Mouse (Mus musculus) heart, embryonic 15.5 days (tissue): ENCODE results near the gene Bet1. TPM values are rescaled to one million over a fixed set of nuclear protein-coding genes. Genes with fewer than 3 reads are reported as not detected.

Experiments
- ATAC-seq: fragments of 200-750 bp; cut with Nextera tagmentation; replicated peaks from 2 replicates; pipeline ENCODE4 v1.8.0; 2017; ENCODE audit warnings: low read depth, moderate TSS enrichment; ENCODE audit not compliant: insufficient number of reproducible peaks, insufficient read depth, low FRiP score
- H3K27ac ChIP-seq: fragments of 300-500 bp; sonication (generic); 2 replicates; pipeline ENCODE4 v1.5.1; 2015; ENCODE audit warnings: mild to moderate bottlenecking, inconsistent platforms
- H3K27me3 ChIP-seq: fragments of 300-500 bp; sonication (generic); 2 replicates; pipeline ENCODE4 v1.6.1; 2015; ENCODE audit warnings: inconsistent platforms
- H3K36me3 ChIP-seq: fragments of 300-500 bp; sonication (generic); 2 replicates; pipeline ENCODE4 v1.6.1; 2015; ENCODE audit warnings: mild to moderate bottlenecking, inconsistent platforms
- H3K4me1 ChIP-seq: fragments of 300-500 bp; sonication (generic); replicated peaks from 2 replicates; pipeline ENCODE4 v1.6.1; 2015; ENCODE audit warnings: inconsistent platforms
- H3K4me2 ChIP-seq: fragments of 300-500 bp; sonication (generic); 2 replicates; pipeline ENCODE4 v1.6.1; 2015; ENCODE audit warnings: inconsistent platforms, mild to moderate bottlenecking, moderate library complexity
- H3K4me3 ChIP-seq: fragments of 300-500 bp; sonication (generic); 2 replicates; pipeline ENCODE4 v1.5.1; 2015; ENCODE audit warnings: mild to moderate bottlenecking, inconsistent platforms
- H3K9ac ChIP-seq: fragments of 300-500 bp; sonication (generic); 2 replicates; pipeline ENCODE4 v1.6.1; 2015; ENCODE audit warnings: mild to moderate bottlenecking, inconsistent platforms
- H3K9me3 ChIP-seq: fragments of 300-500 bp; sonication (generic); replicated peaks from 2 replicates; pipeline ENCODE4 v1.6.1; 2016; ENCODE audit warnings: inconsistent platforms
- WGBS: fragments of 180-500 bp; shearing (Covaris S2); methylation state at CpG from one replicate; pipeline ENCODE4 v1.1.7; 2015; ENCODE audit warnings: mixed read lengths; 5-methylcytosine and 5-hydroxymethylcytosine counted together
- polyA plus RNA-seq: library from polyadenylated mRNA; unstranded; fragments of >200 nt; fragmentation: Nextera tagmentation; extraction: Ambion mirVana; gene quantifications from 2 replicates; pipeline ENCODE4 v1.2.1, GENCODE M21; 2015

Bet1 gene
- polyA plus RNA-seq = 39.6 and 44.8 TPM in 2 replicates

DNA sequence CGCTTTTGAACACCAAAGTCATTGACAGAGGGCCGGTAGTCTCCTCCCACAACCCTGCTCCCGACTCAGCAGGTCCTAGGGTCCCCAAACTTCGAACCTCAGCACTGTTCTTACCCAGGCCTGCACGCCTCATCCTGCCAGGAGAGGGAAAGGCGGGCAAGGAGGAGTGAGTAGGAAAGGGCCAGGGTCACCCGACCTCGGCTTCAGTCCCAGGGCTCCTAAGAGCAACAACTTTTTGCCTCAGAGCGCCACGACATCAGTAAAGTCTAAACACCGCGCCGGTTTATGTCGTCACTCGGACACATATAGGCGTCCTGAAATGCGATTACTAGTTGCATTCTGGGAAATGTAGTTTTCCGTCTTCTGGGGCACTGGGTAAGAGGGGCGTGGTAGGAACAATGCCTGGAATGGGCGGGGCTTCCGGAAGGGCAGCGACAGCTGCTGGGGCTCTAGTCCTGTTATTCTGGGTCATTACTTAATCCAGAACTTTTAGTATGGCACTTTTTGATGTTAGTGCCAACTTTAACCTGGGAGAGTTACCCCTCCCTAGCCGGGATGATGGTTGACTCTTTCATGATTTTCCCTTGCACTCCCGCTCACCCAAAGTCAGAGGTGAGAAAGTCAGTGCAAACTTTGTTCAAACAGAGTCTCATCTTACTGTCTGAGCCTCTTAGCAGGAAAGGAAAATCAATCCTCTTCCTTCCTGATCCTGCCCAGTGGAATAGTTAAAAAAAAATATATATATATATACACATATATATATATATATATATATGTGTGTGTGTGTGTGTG, at the start of gene Bet1:
Bet1 (minus strand) TSS at position 310 of the 792 bp plus-strand sequence.
- ATAC-seq = peak; percentile 100
- WGBS = 1% methylated on average over 24 of the region's 24 CpGs
- peaks cover 6% of the 10 kb centered on the region; the same call in 1 of the 2 replicates for H3K4me1 ChIP-seq
- H3K4me3 ChIP-seq = peak within 1 kb of the TSS; percentile 72
- no peaks in the 10 kb centered on the region for H3K9me3 ChIP-seq
- H3K27me3 ChIP-seq = no peaks in the 10 kb centered on the region
- H3K4me2 ChIP-seq = peak within 1 kb of the TSS; percentile 63
- peak within 1 kb of the TSS; percentile 73 for H3K9ac ChIP-seq
- H3K27ac ChIP-seq = peak within 1 kb of the TSS; percentile 61; the same call in 1 of the 2 replicates
- H3K36me3 ChIP-seq = no peaks in the 10 kb centered on the region

DNA sequence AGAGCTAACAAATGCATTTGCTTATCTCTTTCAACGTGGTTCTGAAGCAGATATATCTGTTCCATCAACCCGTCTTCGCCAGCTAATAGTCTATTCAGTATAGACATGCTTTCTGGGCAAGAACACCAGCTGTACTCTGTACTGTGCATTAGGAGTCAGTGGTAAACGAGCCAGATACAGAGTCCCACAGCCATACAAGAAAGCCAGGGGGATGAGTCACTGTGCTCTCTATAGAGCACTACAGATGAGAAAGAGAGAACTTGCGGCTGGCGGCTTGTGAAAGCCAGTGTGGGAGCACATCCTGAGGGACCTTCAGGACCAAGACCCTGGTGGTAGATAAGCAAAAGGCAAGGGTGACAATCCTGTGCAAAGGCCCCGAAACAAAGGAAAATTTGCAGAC, 45.5 kb upstream of the Bet1 start:
- H3K4me3 ChIP-seq = no peak overlapping the region
- peak; percentile 39 for ATAC-seq
- no peak overlapping the region for H3K9ac ChIP-seq
- H3K4me2 ChIP-seq = no peak overlapping the region
- no peaks in the 10 kb centered on the region for H3K4me1 ChIP-seq
- WGBS = 51% methylated on average over 7 of the region's 7 CpGs
- no peak overlapping the region for H3K27ac ChIP-seq
- no peaks in the 10 kb centered on the region for H3K36me3 ChIP-seq
- no peaks in the 10 kb centered on the region for H3K27me3 ChIP-seq
- H3K9me3 ChIP-seq = no peaks in the 10 kb centered on the region

DNA sequence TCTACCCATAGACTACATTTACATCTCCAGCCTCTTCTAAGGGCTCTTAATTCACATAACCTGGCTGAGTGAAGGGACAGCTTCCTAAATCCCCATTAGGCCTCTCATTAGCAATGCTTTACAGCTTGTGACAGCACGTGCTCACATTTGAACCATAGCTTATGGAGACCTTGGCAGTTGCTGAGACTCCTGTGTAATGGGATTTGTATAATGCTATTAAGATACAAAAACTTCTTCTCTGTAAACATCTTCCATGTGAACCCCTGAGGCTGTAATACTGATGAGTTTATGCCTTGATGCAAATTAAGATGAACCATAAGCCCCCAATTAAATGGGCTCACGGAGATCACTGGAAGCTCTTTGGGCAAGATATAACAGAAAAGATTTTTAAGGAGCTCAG, 44.4 kb upstream of the Bet1 start:
- Histone ChIP-seq H3K27me3 (no peaks in the 10 kb centered on the region), H3K4me1 (no peaks in the 10 kb centered on the region), H3K27ac (no peak overlapping the region), H3K4me3 (no peak overlapping the region), H3K9ac (no peak overlapping the region), H3K36me3 (no peaks in the 10 kb centered on the region), H3K4me2 (no peak overlapping the region), H3K9me3 (no peaks in the 10 kb centered on the region)
- no peak for ATAC-seq
- WGBS = 59% methylated on average over 2 of the region's 2 CpGs

DNA sequence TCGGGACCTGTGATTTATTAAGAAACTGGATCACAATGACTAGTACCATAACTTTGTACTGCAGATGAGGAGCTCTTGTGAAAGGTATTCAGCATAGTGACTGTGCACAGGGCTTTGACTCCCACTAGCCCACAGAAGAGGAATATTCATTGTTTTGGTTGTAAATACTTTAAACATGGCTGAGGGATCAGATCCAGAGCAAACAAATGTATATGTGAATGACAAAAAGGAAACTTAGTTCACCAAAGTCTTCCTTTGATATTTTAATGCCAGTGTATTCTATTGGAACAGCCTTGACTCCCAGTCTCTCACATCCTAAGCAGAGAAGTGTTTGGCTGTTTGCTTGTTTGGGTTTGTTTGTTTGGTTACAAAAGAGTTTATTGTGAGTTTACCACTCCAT, 31.8 kb upstream of the Bet1 start:
- H3K36me3 ChIP-seq = no peaks in the 10 kb centered on the region
- no peaks in the 10 kb centered on the region for H3K9me3 ChIP-seq
- no peak for ATAC-seq
- H3K9ac ChIP-seq = no peak overlapping the region
- no peaks in the 10 kb centered on the region for H3K27me3 ChIP-seq
- H3K4me1 ChIP-seq = no peaks in the 10 kb centered on the region
- no peak overlapping the region for H3K27ac ChIP-seq
- H3K4me2 ChIP-seq = no peak overlapping the region
- no peak overlapping the region for H3K4me3 ChIP-seq
- 84% methylated on average over 1 of the region's 1 CpGs for WGBS

DNA sequence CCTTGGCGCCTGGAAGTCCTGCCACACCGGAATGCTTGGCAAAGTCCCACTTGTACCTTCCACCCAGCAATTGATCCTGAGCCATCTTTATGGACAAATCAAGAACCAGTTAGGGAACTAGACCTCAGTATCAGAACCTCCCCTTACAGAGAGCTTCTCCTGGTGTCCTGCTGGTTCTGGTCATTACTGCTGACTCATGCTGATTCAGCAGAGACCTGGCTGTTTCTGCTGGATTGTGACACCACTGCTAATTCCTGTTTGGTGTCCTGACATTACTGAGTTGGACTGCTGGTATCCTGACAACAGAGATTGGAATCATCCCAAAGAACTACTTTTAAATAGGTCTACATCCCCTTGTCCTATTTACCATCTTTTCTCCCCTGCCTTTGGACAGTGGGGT, 3.7 kb upstream of the Bet1 start:
- Histone ChIP-seq H3K4me1 (peaks cover 2% of the 10 kb centered on the region; the same call in 1 of the 2 replicates), H3K9ac (no peak overlapping the region), H3K9me3 (no peaks in the 10 kb centered on the region), H3K4me2 (no peak overlapping the region), H3K27ac (no peak overlapping the region), H3K27me3 (no peaks in the 10 kb centered on the region), H3K4me3 (no peak overlapping the region), H3K36me3 (no peaks in the 10 kb centered on the region)
- WGBS = 65% methylated on average over 2 of the region's 2 CpGs
- no peak for ATAC-seq

DNA sequence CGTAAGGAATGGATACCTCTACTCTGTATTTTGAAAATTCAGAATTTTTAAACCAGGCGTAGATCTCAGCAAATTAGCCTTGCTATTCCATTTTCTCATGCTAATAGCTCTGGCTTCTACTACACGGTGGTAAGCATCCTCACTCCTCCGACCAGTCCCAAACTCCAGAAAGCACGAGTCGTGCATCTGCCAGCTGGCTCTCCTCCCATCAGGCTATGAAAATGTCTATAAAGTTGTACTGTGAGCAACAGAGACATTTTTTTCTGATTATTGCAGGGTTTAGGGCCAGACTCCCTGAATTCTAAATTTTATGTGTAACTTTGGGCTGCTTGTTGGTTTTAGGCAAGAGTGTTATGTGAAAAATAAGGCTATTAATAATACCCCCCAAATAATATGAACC, 14.5 kb downstream of the Bet1 start:
- WGBS = 79% methylated on average over 6 of the region's 6 CpGs
- H3K9ac ChIP-seq = no peak overlapping the region
- H3K4me1 ChIP-seq = no peaks in the 10 kb centered on the region
- no peaks in the 10 kb centered on the region for H3K9me3 ChIP-seq
- ATAC-seq = no peak
- H3K27me3 ChIP-seq = no peaks in the 10 kb centered on the region
- H3K36me3 ChIP-seq = no peaks in the 10 kb centered on the region
- H3K4me2 ChIP-seq = no peak overlapping the region
- no peak overlapping the region for H3K27ac ChIP-seq
- no peak overlapping the region for H3K4me3 ChIP-seq

DNA sequence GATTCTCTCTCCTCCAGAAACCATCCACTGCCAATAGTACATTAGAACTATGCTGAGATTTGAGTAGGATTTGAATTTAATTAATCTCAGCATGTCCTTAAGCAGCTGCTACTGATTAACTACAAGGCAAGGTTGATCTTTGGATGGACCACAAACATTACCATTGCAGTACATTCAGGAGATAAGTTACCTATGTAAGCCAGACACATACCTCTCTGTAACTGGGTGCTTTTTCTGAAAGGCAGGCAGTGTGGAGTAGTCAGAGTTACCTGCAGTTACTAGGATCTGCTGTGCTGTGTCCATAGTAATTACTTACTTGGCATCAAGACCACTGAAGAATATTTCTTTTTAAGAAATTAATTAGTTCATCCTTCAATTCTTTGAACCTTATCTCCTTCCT, 17.1 kb downstream of the Bet1 start:
- no peaks in the 10 kb centered on the region for H3K9me3 ChIP-seq
- H3K36me3 ChIP-seq = no peaks in the 10 kb centered on the region
- no peak overlapping the region for H3K9ac ChIP-seq
- no peak overlapping the region for H3K4me3 ChIP-seq
- H3K27ac ChIP-seq = no peak overlapping the region
- no peak for ATAC-seq
- H3K27me3 ChIP-seq = no peaks in the 10 kb centered on the region
- H3K4me2 ChIP-seq = no peak overlapping the region
- no peaks in the 10 kb centered on the region for H3K4me1 ChIP-seq

DNA sequence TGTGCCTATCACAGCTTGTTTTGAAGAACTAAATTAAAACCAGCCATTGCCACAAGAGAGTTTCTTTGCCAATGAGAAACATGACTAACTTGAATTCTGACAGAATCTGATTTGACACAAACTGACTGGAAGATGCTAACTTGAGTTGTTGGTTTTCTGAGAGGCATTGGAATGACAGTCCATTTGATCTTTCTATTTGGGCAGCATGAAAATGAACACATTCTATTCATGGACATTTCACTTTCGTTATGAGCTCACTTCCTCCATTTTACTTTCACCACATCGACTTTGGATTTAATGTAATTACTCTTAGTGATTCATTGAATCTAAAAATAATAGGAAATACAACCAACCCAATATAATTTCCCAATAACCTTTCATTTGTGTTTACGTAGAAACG, 32.4 kb downstream of the Bet1 start:
- no peaks in the 10 kb centered on the region for H3K27me3 ChIP-seq
- H3K9ac ChIP-seq = no peak overlapping the region
- no peaks in the 10 kb centered on the region for H3K36me3 ChIP-seq
- H3K4me3 ChIP-seq = no peak overlapping the region
- no peak for ATAC-seq
- H3K9me3 ChIP-seq = no peaks in the 10 kb centered on the region
- WGBS = 90% methylated on average over 4 of the region's 4 CpGs
- no peaks in the 10 kb centered on the region for H3K4me1 ChIP-seq
- no peak overlapping the region for H3K4me2 ChIP-seq
- no peak overlapping the region for H3K27ac ChIP-seq

DNA sequence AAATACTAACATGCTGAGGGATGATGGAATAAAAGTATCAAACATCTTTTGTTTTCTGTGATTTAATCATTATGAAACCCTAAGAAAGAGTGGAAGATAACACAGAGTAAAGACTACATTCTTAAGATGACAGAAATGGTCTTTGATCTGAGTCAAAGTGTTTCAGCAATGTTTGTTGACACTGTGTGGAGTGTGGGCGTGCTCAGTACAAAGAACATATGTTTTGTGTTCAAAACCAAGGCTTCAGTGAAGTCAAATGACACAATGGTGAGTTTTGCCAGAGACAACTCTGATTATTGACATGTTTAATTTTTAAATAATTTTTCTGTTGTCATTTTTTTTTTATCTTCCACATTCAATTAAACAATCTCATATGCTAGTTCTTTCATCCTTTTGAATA, 33.9 kb downstream of the Bet1 start:
- 45% methylated on average over 1 of the region's 1 CpGs for whole genome bisulfite sequencing
- Histone ChIP-seq H3K9me3 (no peaks in the 10 kb centered on the region), H3K4me2 (no peak overlapping the region), H3K36me3 (no peaks in the 10 kb centered on the region), H3K4me3 (no peak overlapping the region), H3K27me3 (no peaks in the 10 kb centered on the region), H3K4me1 (no peaks in the 10 kb centered on the region), H3K9ac (no peak overlapping the region), H3K27ac (no peak overlapping the region)
- no peak for ATAC-seq

DNA sequence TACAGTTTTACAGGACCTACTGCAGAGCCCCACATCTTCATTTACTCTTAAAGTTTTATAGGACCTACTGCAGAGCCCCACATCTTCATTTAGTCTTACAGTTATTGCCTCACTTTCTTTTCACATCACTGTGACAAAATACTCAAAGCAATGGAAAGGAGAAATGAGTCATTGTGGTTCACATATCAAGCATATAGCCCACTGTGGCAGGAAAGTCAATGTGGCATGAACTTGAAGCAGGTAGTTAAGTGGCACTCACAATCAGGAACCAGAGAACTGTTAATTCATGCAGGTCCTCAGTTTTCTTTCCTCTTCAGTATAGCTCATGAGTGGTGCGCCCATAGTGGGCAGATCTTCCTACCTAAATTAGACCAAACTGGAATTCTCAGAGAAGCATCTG, 39.6 kb downstream of the Bet1 start:
- no peaks in the 10 kb centered on the region for H3K9me3 ChIP-seq
- H3K27ac ChIP-seq = no peak overlapping the region
- ATAC-seq = no peak
- no peaks in the 10 kb centered on the region for H3K27me3 ChIP-seq
- H3K9ac ChIP-seq = no peak overlapping the region
- no peaks in the 10 kb centered on the region for H3K4me1 ChIP-seq
- WGBS = 76% methylated on average over 1 of the region's 1 CpGs
- no peak overlapping the region for H3K4me3 ChIP-seq
- H3K4me2 ChIP-seq = no peak overlapping the region
- H3K36me3 ChIP-seq = no peaks in the 10 kb centered on the region

DNA sequence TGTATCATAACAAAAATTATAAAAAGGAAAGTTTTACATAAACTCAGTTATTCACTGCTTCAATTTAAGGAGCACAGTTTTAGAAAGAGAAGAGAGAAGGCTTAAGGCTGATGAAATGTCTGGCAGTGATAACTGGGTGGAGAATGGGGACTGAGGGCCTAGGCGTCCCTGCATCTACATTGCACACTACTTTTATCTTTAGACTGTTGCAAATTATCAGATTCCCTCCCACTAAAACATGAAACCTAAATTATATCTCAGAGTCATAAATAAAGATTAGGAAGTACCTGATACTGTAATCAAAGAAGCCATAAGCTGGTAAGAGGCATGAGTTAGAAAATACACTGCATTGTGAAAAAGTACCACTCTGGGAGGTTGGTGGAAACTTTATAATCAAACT, 45.0 kb downstream of the Bet1 start:
- Histone ChIP-seq H3K27me3 (no peaks in the 10 kb centered on the region), H3K27ac (no peak overlapping the region), H3K36me3 (no peaks in the 10 kb centered on the region), H3K4me1 (no peaks in the 10 kb centered on the region), H3K4me2 (no peak overlapping the region), H3K9ac (no peak overlapping the region), H3K4me3 (no peak overlapping the region), H3K9me3 (no peaks in the 10 kb centered on the region)
- WGBS = 49% methylated on average over 1 of the region's 1 CpGs
- no peak for ATAC-seq

DNA sequence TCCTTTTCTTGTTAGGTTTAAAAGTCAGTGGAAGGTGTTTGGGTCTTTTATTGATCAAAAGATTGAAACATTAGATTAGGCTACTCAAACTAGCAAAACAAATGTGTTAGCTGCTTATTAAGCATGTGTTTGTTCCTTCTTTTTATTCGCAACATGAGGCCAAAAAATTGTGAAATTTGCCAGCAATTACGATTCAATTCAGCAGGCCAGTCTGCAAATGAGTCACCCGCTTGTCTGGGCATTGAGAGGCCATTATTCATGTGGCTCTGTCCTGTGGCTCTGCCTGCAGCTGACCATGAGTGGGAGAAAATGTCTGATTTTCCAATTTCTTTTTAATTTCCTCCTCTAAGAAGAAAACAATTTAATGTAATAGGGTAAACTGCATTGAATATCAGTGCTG, 55.8 kb downstream of the Bet1 start:
- Histone ChIP-seq H3K27ac (no peak overlapping the region), H3K9ac (no peak overlapping the region), H3K27me3 (no peaks in the 10 kb centered on the region), H3K4me2 (no peak overlapping the region), H3K36me3 (no peaks in the 10 kb centered on the region), H3K4me1 (no peaks in the 10 kb centered on the region), H3K9me3 (no peaks in the 10 kb centered on the region), H3K4me3 (no peak overlapping the region)
- WGBS = 78% methylated on average over 3 of the region's 3 CpGs
- no peak for ATAC-seq
